Mouse (Mus musculus) limb, embryonic 15.5 days (tissue): ENCODE measurements around the gene Eif4e3. TPM values are rescaled to one million over a fixed set of nuclear protein-coding genes. Genes with fewer than 3 reads are reported as not detected.

Source experiments
- ATAC-seq: fragments of 200-750 bp; cut with Nextera tagmentation; 2 replicates; pipeline ENCODE4 v1.8.0; 2017; ENCODE audit warnings: low read depth, moderate TSS enrichment; ENCODE audit not compliant: insufficient number of reproducible peaks, low FRiP score, low TSS enrichment
- H3K27ac ChIP-seq: fragments of 300-500 bp; sonication (generic); 2 replicates; pipeline ENCODE4 v1.5.1; 2015; ENCODE audit warnings: moderate library complexity, mild to moderate bottlenecking, inconsistent platforms
- H3K27me3 ChIP-seq: fragments of 300-500 bp; sonication (generic); 2 replicates; pipeline ENCODE4 v1.6.1; 2015; ENCODE audit warnings: inconsistent platforms
- H3K36me3 ChIP-seq: fragments of 300-500 bp; sonication (generic); 2 replicates; pipeline ENCODE4 v1.6.1; 2015; ENCODE audit warnings: inconsistent platforms
- H3K4me1 ChIP-seq: fragments of 300-500 bp; sonication (generic); 2 replicates; pipeline ENCODE4 v1.6.1; 2015; ENCODE audit warnings: inconsistent platforms
- H3K4me2 ChIP-seq: fragments of 300-500 bp; sonication (generic); 2 replicates; pipeline ENCODE4 v1.6.1; 2015; ENCODE audit warnings: mild to moderate bottlenecking, inconsistent platforms
- H3K4me3 ChIP-seq: fragments of 300-500 bp; sonication (generic); 2 replicates; pipeline ENCODE4 v1.5.1; 2015; ENCODE audit warnings: mild to moderate bottlenecking, inconsistent platforms
- H3K9ac ChIP-seq: fragments of 300-500 bp; sonication (generic); 2 replicates; pipeline ENCODE4 v1.6.1; 2015; ENCODE audit warnings: inconsistent platforms
- H3K9me3 ChIP-seq: fragments of 300-500 bp; sonication (generic); 2 replicates; pipeline ENCODE4 v1.6.1; 2016; ENCODE audit warnings: inconsistent platforms
- WGBS: fragments of 180-500 bp; shearing (Covaris S2); methylation state at CpG from one replicate; pipeline ENCODE4 v1.1.7; 2015; 5-methylcytosine and 5-hydroxymethylcytosine counted together
- polyA plus RNA-seq: library from polyadenylated mRNA; unstranded; fragments of >200 nt; fragmentation: Nextera tagmentation; extraction: Ambion mirVana; gene quantifications from 2 replicates; pipeline ENCODE4 v1.2.1, GENCODE M21; 2015

Eif4e3 gene
- polyA plus RNA-seq, 1 experiment from 2014 or later = 12.2 TPM

DNA sequence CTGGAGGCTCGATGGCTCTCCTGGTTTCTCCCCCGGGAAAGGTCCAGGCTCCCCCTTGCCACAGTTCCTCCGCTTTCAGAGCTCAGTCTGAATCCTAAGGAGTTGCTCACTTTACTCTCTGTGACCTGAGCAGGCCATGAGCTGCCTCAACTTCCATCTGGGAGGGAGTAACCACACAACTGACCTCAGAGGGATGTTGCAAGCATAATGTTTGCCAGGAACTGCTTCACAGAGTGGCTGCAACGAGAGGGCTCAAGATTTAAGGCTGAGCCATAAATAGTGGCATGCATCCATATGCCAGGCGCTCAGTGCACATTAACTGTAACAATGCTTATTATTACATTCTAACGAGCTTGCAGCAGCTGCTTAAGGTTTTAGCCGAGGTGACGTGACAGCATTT is 29.8 kb downstream of the Eif4e3 start:
- H3K27ac ChIP-seq = no peak overlapping the region
- H3K4me1 ChIP-seq = peaks cover 10% of the 10 kb centered on the region; the same call in 1 of the 2 replicates
- H3K27me3 ChIP-seq = no peaks in the 10 kb centered on the region
- no peak overlapping the region for H3K4me3 ChIP-seq
- WGBS = 46% methylated on average over 8 of the region's 8 CpGs
- no peaks in the 10 kb centered on the region; the same call in 1 of the 2 replicates for H3K36me3 ChIP-seq
- no peak for ATAC-seq
- no peaks in the 10 kb centered on the region for H3K9me3 ChIP-seq
- H3K9ac ChIP-seq = no peak overlapping the region
- no peak overlapping the region for H3K4me2 ChIP-seq

GRCm38 (mm10) chr6:99636121-99636520 is 30.4 kb downstream of the Eif4e3 start:
- ATAC-seq = no peak
- Histone ChIP-seq H3K36me3 (no peaks in the 10 kb centered on the region; the same call in 1 of the 2 replicates), H3K27me3 (no peaks in the 10 kb centered on the region), H3K9me3 (no peaks in the 10 kb centered on the region), H3K4me2 (no peak overlapping the region), H3K27ac (no peak overlapping the region), H3K4me1 (peaks cover 10% of the 10 kb centered on the region; the same call in 1 of the 2 replicates), H3K9ac (no peak overlapping the region), H3K4me3 (no peak overlapping the region)
- 62% methylated on average over 9 of the region's 9 CpGs for WGBS

GRCm38 (mm10) chr6:99632121-99632980 is 34.2 kb downstream of the Eif4e3 start:
- Histone ChIP-seq H3K4me1 (peaks cover 6% of the 10 kb centered on the region; the same call in 1 of the 2 replicates), H3K4me2 (no peak overlapping the region), H3K9ac (no peak overlapping the region), H3K27ac (no peak overlapping the region), H3K27me3 (no peaks in the 10 kb centered on the region), H3K4me3 (no peak overlapping the region), H3K9me3 (no peaks in the 10 kb centered on the region), H3K36me3 (peaks cover 3% of the 10 kb centered on the region; the same call in 1 of the 2 replicates)
- 89% methylated on average over 32 of the region's 32 CpGs for WGBS
- no peak for ATAC-seq

DNA sequence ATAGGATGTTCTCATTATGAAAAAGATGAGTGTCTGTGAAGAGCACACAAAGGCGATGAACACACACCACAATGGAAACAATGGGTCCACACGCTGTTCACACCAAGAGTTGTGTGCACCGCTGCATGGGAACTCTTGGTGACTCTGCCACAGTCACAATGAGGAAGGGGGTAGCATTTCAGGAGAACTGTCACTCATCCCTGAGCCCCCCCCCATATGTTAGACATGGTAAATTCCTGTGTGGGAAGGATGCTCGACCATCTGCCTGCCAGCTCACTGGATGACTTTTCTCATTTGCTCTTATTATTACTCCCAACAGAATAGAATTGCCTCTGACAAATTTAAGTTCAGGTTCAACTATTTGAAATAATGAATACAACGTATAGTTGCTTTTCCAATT is 34.9 kb downstream of the Eif4e3 start:
- H3K27me3 ChIP-seq = no peaks in the 10 kb centered on the region
- H3K36me3 ChIP-seq = peaks cover 3% of the 10 kb centered on the region; the same call in 1 of the 2 replicates
- no peak overlapping the region for H3K4me2 ChIP-seq
- H3K4me1 ChIP-seq = peaks cover 6% of the 10 kb centered on the region
- H3K27ac ChIP-seq = no peak overlapping the region
- no peak overlapping the region for H3K4me3 ChIP-seq
- WGBS = 83% methylated on average over 5 of the region's 5 CpGs
- no peak for ATAC-seq
- no peak overlapping the region for H3K9ac ChIP-seq
- no peaks in the 10 kb centered on the region for H3K9me3 ChIP-seq

DNA sequence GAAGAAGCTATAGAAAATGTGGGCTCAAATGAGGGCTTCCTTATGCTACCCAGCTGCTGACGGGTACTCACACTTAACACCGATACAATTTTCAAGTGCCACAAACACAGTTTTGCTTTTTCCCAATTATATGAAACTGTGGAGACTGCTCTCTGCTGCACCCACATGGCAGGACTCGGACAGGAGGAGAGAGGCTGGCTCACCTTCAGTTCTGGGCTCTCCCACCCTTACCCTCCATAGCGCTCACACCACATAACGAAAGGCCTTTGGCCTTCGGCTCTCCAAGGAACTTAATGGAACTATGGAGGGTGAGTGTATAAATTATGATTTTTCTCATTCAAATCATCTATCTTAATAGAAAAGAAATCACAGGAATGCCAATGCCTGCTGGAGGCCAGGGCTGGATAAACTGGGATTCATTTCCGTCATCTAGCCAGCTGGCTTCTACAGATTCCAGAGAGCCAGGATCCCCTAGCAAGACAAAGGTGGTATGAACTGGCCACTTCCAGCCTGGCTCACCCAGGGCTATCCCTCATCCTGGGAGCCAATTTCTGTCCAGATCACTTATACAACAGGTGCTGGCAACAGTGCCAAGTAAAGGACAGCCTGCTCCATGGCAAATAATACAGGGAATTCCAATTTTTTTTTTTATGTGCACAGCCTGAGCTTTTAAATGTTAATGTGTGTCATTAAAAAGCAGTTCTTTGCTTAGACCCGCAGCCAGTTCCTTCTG is 36.7 kb downstream of the Eif4e3 start:
- 71% methylated on average over 8 of the region's 8 CpGs for WGBS
- Histone ChIP-seq H3K36me3 (peaks cover 3% of the 10 kb centered on the region; the same call in 1 of the 2 replicates), H3K4me2 (no peak overlapping the region), H3K27ac (no peak overlapping the region), H3K9me3 (no peaks in the 10 kb centered on the region), H3K27me3 (no peaks in the 10 kb centered on the region), H3K4me1 (peaks cover 5% of the 10 kb centered on the region), H3K4me3 (no peak overlapping the region), H3K9ac (no peak overlapping the region)
- no peak for ATAC-seq

DNA sequence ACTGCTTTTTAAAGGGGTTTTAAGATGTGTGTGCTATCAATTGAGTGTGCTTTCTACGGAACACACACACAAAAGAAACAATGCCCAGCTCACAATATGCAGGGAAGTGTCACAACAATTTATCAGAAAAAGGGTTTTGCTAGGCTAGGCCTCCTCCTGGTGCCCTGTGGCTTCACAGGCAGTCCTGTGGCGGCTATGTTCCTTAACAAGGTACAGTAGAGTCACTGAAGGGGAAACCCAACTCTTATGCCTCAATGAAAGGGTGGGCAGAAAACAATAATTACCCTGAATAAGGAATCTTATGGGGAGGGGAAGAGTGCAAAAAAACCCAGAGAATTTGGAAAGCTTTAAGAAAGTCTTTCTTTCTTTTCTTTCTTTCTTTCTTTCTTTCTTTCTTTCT is 40.2 kb downstream of the Eif4e3 start:
- 88% methylated on average over 2 of the region's 2 CpGs for WGBS
- no peaks in the 10 kb centered on the region for H3K9me3 ChIP-seq
- ATAC-seq = no peak
- H3K9ac ChIP-seq = no peak overlapping the region
- no peak overlapping the region for H3K4me2 ChIP-seq
- no peaks in the 10 kb centered on the region for H3K27me3 ChIP-seq
- H3K4me1 ChIP-seq = peaks cover 9% of the 10 kb centered on the region
- no peak overlapping the region for H3K4me3 ChIP-seq
- H3K36me3 ChIP-seq = 0 out of 2 replicates have a peak, but pooled peaks cover 3% of the 10 kb centered on the region
- no peak overlapping the region for H3K27ac ChIP-seq

- WGBS = 46% methylated on average over 7 of the region's 7 CpGs
- Histone ChIP-seq H3K9ac (no peak overlapping the region), H3K36me3 (0 out of 2 replicates have a peak, but pooled peaks cover 3% of the 10 kb centered on the region), H3K4me1 (peaks cover 13% of the 10 kb centered on the region), H3K27ac (no peak overlapping the region), H3K27me3 (no peaks in the 10 kb centered on the region), H3K4me3 (no peak overlapping the region), H3K9me3 (no peaks in the 10 kb centered on the region), H3K4me2 (no peak overlapping the region)
- ATAC-seq = no peak
Observed at GRCm38 (mm10) chr6:99625803-99626202, 40.8 kb downstream of the Eif4e3 start.

DNA sequence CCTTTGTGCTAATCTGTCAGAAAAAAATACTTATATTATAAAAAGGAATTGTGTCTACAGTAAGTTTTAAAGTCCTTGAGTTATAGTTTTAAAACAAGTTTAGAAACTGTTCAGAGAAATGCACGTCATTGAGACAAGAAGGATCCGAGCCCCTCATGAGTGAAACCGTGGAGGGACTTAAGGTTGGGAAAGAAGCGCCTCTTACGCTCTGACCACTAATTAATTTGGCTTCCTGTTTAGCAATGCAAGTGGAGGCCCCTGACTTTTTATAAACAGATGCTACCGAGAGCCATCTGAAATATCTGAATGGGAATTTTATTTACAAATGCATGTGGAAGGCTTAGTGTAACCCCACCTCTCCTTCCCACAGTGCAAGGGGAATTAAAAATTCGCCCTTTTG is 41.3 kb downstream of the Eif4e3 start:
- Histone ChIP-seq H3K27me3 (no peaks in the 10 kb centered on the region), H3K4me2 (no peak overlapping the region), H3K36me3 (0 out of 2 replicates have a peak, but pooled peaks cover 3% of the 10 kb centered on the region), H3K4me1 (peaks cover 13% of the 10 kb centered on the region), H3K4me3 (no peak overlapping the region), H3K9ac (no peak overlapping the region), H3K9me3 (no peaks in the 10 kb centered on the region), H3K27ac (no peak overlapping the region)
- WGBS = 68% methylated on average over 7 of the region's 7 CpGs
- no peak for ATAC-seq

GRCm38 (mm10) chr6:99624542-99624941 is 42.0 kb downstream of the Eif4e3 start:
- no peak for ATAC-seq
- Histone ChIP-seq H3K9me3 (no peaks in the 10 kb centered on the region), H3K4me3 (no peak overlapping the region), H3K4me2 (no peak overlapping the region), H3K27ac (no peak overlapping the region), H3K4me1 (peaks cover 17% of the 10 kb centered on the region), H3K36me3 (0 out of 2 replicates have a peak, but pooled peaks cover 3% of the 10 kb centered on the region), H3K27me3 (no peaks in the 10 kb centered on the region), H3K9ac (no peak overlapping the region)
- WGBS = 84% methylated on average over 3 of the region's 3 CpGs

DNA sequence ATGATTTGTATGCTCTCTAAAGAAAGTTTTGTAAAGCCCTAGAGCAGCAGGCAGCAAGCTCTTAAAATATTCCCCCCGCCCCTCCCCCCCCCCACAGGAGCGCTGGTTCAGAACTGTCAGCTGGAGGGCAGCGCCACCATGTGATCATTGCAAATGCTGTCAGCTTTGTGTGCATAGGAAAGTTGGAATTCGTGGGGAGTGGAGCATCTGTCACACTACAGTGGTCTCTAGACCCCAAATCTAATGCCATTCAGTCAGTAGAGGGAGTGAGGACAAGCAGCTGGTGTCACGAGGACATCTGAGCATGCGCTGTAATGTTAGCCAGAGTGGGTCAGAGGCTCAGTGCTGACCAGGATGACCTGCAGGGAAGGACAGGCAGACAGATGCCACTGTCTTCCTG is 42.9 kb downstream of the Eif4e3 start:
- WGBS = 20% methylated on average over 6 of the region's 6 CpGs
- Histone ChIP-seq H3K9me3 (no peaks in the 10 kb centered on the region), H3K27ac (no peak overlapping the region), H3K36me3 (0 out of 2 replicates have a peak, but pooled peaks cover 3% of the 10 kb centered on the region), H3K4me3 (no peak overlapping the region), H3K9ac (no peak overlapping the region), H3K4me2 (no peak overlapping the region), H3K27me3 (no peaks in the 10 kb centered on the region), H3K4me1 (peaks cover 22% of the 10 kb centered on the region)
- no peak for ATAC-seq

GRCm38 (mm10) chr6:99621167-99621566 is 45.4 kb downstream of the Eif4e3 start:
- Histone ChIP-seq H3K4me1 (peaks cover 20% of the 10 kb centered on the region), H3K4me2 (no peak overlapping the region), H3K4me3 (no peak overlapping the region), H3K27me3 (no peaks in the 10 kb centered on the region), H3K36me3 (no peaks in the 10 kb centered on the region), H3K27ac (no peak overlapping the region), H3K9ac (no peak overlapping the region), H3K9me3 (no peaks in the 10 kb centered on the region)
- WGBS = 35% methylated on average over 4 of the region's 4 CpGs
- ATAC-seq = no peak

- no peak overlapping the region for H3K4me2 ChIP-seq
- H3K4me3 ChIP-seq = no peak overlapping the region
- 35% methylated on average over 7 of the region's 7 CpGs for WGBS
Observed at GRCm38 (mm10) chr6:99620471-99620870, 46.1 kb downstream of the Eif4e3 start.

More at GRCm38 (mm10) chr6:99620471-99620870, 46.1 kb downstream of the Eif4e3 start:
- no peak overlapping the region for H3K27ac ChIP-seq
- no peaks in the 10 kb centered on the region for H3K27me3 ChIP-seq
- H3K4me1 ChIP-seq = peaks cover 23% of the 10 kb centered on the region
- H3K9ac ChIP-seq = no peak overlapping the region
- ATAC-seq = no peak
- no peaks in the 10 kb centered on the region for H3K9me3 ChIP-seq
- H3K36me3 ChIP-seq = no peaks in the 10 kb centered on the region
